Mouse (Mus musculus) liver, adult 2 months (tissue): ENCODE measurements around the gene Yy1.

Experiments
- CTCF ChIP-seq: fragments of 200-500 bp; IDR thresholded peaks from 2 replicates; pipeline ENCODE4 v1.5.1; 2011; ENCODE audit warnings: low read depth, low read length, control low read depth
- POLR2A ChIP-seq: fragments of 200-500 bp; IDR thresholded peaks from 2 replicates; pipeline ENCODE4 v1.6.1; 2011; ENCODE audit warnings: low read length, control low read depth; ENCODE audit not compliant: insufficient read depth; ENCODE audit errors: extremely low read depth

DNA sequence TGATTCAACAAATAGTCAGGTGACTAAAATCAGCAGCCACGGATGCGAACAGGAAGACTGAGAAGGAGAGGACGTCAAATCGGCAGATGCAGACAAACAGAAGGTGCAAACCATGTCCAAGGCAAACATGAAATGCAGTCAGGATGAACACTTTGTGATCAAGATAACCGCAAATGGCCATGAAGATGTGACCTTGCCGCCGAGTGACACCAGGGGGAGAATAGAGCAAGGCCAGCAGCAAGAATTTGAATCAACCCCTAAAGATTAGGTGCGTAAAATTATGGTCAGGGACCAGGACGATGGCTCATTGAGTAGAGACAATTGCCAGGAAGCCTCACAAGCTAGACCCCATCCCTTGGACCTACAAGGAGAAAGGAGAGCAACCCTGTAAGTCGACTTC, 36.2 kb upstream of the Yy1 start:
- no peak for TF ChIP-seq CTCF
- TF ChIP-seq POLR2A, result no peak
